Mouse (Mus musculus): ENCODE results near the gene Gpa33. TPM values are rescaled to one million over a fixed set of nuclear protein-coding genes. Genes with fewer than 3 reads are reported as not detected.

Gene Gpa33
- total RNA-seq (2021): not detected
- long read RNA-seq, experiment 1: 0 reads
- long read RNA-seq, experiment 2: 0 reads

- TF ChIP-seq CTCF (IDR thresholded peaks at IDR 0.05): no peak
- H3K4me3 ChIP-seq: no peak within 1 kb of the TSS
- H3K27ac ChIP-seq: peak within 1 kb of the TSS; percentile 96; the same call in 1 of the 2 replicates
- DNase-seq: peak; percentile 24
- intact Hi-C loops (cut with DNase I): no loop called here
Observed at GRCm38 (mm10) chr1:166130224-166130860, at the start of gene Gpa33. TSS of gene Gpa33 (plus strand) at chr1:166130238.

- Histone ChIP-seq H3K4me3 (no peak overlapping the region), H3K27ac (no peak overlapping the region)
- TF ChIP-seq CTCF (IDR thresholded peaks at IDR 0.05): no peak
- intact Hi-C loops (cut with DNase I): no loop called here
- no peak for DNase-seq
Observed at GRCm38 (mm10) chr1:166088446-166089170, 41.4 kb upstream of the Gpa33 start.

- no peak for DNase-seq
- TF ChIP-seq CTCF (IDR thresholded peaks at IDR 0.05): no peak
- H3K27ac ChIP-seq: no peak overlapping the region
- H3K4me3 ChIP-seq: no peak overlapping the region
- intact Hi-C loops (cut with DNase I): no loop called here
Observed at GRCm38 (mm10) chr1:166089337-166089736, 40.7 kb upstream of the Gpa33 start.

- DNase-seq: no peak
- Histone ChIP-seq H3K27ac (no peak overlapping the region), H3K4me3 (no peak overlapping the region)
- intact Hi-C loops (cut with DNase I): no loop called here
- TF ChIP-seq CTCF (IDR thresholded peaks at IDR 0.05): no peak
Observed at GRCm38 (mm10) chr1:166089739-166090138, 40.3 kb upstream of the Gpa33 start.

GRCm38 (mm10) chr1:166090306-166090705, 39.7 kb upstream of the Gpa33 start:
- no peak for DNase-seq
- no peak for TF ChIP-seq CTCF (IDR thresholded peaks at IDR 0.05)
- Histone ChIP-seq H3K4me3 (no peak overlapping the region), H3K27ac (no peak overlapping the region)
- intact Hi-C loops (cut with DNase I): no loop called here

- intact Hi-C loops (cut with DNase I): no loop called here
- no peak for TF ChIP-seq CTCF (IDR thresholded peaks at IDR 0.05)
Observed at GRCm38 (mm10) chr1:166094462-166094861, 35.6 kb upstream of the Gpa33 start.

GRCm38 (mm10) chr1:166098120-166098519, 31.9 kb upstream of the Gpa33 start:
- H3K4me3 ChIP-seq: no peak overlapping the region
- no peak overlapping the region for H3K27ac ChIP-seq
- intact Hi-C loops (cut with DNase I): no loop called here
- no peak for DNase-seq
- TF ChIP-seq CTCF (IDR thresholded peaks at IDR 0.05): no peak

More at GRCm38 (mm10) chr1:166094462-166094861, 35.6 kb upstream of the Gpa33 start:
- DNase-seq: no peak
- H3K4me3 ChIP-seq: no peak overlapping the region
- H3K27ac ChIP-seq: no peak overlapping the region

- intact Hi-C loops (cut with DNase I): no loop called here
- H3K27ac ChIP-seq: no peak overlapping the region
- DNase-seq: no peak
Observed at GRCm38 (mm10) chr1:166102920-166103608, 27.0 kb upstream of the Gpa33 start.

GRCm38 (mm10) chr1:166104858-166105257, 25.2 kb upstream of the Gpa33 start:
- no peak for DNase-seq
- TF ChIP-seq CTCF (IDR thresholded peaks at IDR 0.05): no peak
- no peak overlapping the region for H3K4me3 ChIP-seq
- no peak overlapping the region for H3K27ac ChIP-seq
- intact Hi-C loops (cut with DNase I): loop anchor here (1.0 kb wide), 1 partner anchor 47 kb away; no protein-coding TSS in a partner anchor

More at GRCm38 (mm10) chr1:166102920-166103608, 27.0 kb upstream of the Gpa33 start:
- TF ChIP-seq CTCF (IDR thresholded peaks at IDR 0.05): peak; percentile 65
- H3K4me3 ChIP-seq: no peak overlapping the region

GRCm38 (mm10) chr1:166105464-166105863, 24.6 kb upstream of the Gpa33 start:
- Histone ChIP-seq H3K4me3 (no peak overlapping the region), H3K27ac (no peak overlapping the region)
- intact Hi-C loops (cut with DNase I): no loop called here
- TF ChIP-seq CTCF (IDR thresholded peaks at IDR 0.05): no peak
- DNase-seq: no peak

- no peak overlapping the region for H3K4me3 ChIP-seq
- intact Hi-C loops (cut with DNase I): no loop called here
- TF ChIP-seq CTCF (IDR thresholded peaks at IDR 0.05): no peak
- DNase-seq: no peak
- no peak overlapping the region for H3K27ac ChIP-seq
Observed at GRCm38 (mm10) chr1:166114986-166115385, 15.1 kb upstream of the Gpa33 start.

GRCm38 (mm10) chr1:166115719-166116118, 14.3 kb upstream of the Gpa33 start:
- intact Hi-C loops (cut with DNase I): no loop called here
- no peak overlapping the region for H3K4me3 ChIP-seq
- H3K27ac ChIP-seq: no peak overlapping the region
- no peak for DNase-seq
- TF ChIP-seq CTCF (IDR thresholded peaks at IDR 0.05): no peak
